ENCODE assay signal across 15 mouse cellular contexts in genomic region chr5:123117773-123118172, GRCm38 (mm10). TPM values are rescaled to one million over a fixed set of nuclear protein-coding genes. Genes with fewer than 3 reads are reported as not detected.
DNase-seq lines count a peak whose midpoint lies in the region; ATAC-seq lines count a peak whose summit lies in the region.
"Had no signal": no experiment of that assay in that cellular context is flagged by ENCODE, and none has a peak within 500 bp of the region (broad histone marks: within the 10 kb centered on the region; RNA-seq: fewer than 3 reads in every experiment).

No protein-coding gene starts in this region.

- no peaks in the 10 kb centered on the region for H3K27me3 ChIP-seq in kidney, embryonic 15.5 days
- H3K27me3 ChIP-seq in midbrain, embryonic 10.5 days (ENCODE audit: low read depth, poor library complexity, severe bottlenecking): no peaks in the 10 kb centered on the region
- H3K27me3 ChIP-seq: embryonic facial prominence, embryonic 13.5 days; heart, embryonic 15.5 days; midbrain, embryonic 13.5 days; Patski had no signal

- H3K9ac ChIP-seq in kidney, embryonic 15.5 days: no peak overlapping the region
- H3K9ac ChIP-seq: embryonic facial prominence, embryonic 13.5 days; heart, embryonic 15.5 days; midbrain, embryonic 13.5 days had no signal

- H3K27ac ChIP-seq in kidney, embryonic 15.5 days: no peak overlapping the region
- no peak overlapping the region for H3K27ac ChIP-seq in midbrain, embryonic 10.5 days (replicated peaks)
- H3K27ac ChIP-seq: embryonic facial prominence, embryonic 13.5 days; heart, embryonic 15.5 days; kidney, postnatal 0 days; left cerebral cortex, adult 2 months; macrophage; midbrain, embryonic 13.5 days had no signal

- no peaks in the 10 kb centered on the region for H3K36me3 ChIP-seq in kidney, embryonic 15.5 days
- H3K36me3 ChIP-seq in midbrain, embryonic 10.5 days: peaks cover 14% of the 10 kb centered on the region; the same call in 1 of the 2 replicates
- H3K36me3 ChIP-seq: heart, embryonic 15.5 days had no signal

- H3K4me2 ChIP-seq in kidney, embryonic 15.5 days: no peak overlapping the region
- H3K4me2 ChIP-seq: embryonic facial prominence, embryonic 13.5 days; heart, embryonic 15.5 days; midbrain, embryonic 13.5 days had no signal

- 81% methylated on average over 8 of the region's 8 CpGs for WGBS in kidney, embryonic 15.5 days
- WGBS in midbrain, embryonic 10.5 days: 85% methylated on average over 8 of the region's 8 CpGs

- 0 out of 2 replicates have a peak, but pooled peaks cover 3% of the 10 kb centered on the region for H3K9me3 ChIP-seq in kidney, embryonic 15.5 days (replicated peaks)
- no peaks in the 10 kb centered on the region; the same call in 1 of the 2 replicates for H3K9me3 ChIP-seq in midbrain, embryonic 10.5 days (replicated peaks)
- H3K9me3 ChIP-seq: embryonic facial prominence, embryonic 13.5 days; heart, embryonic 15.5 days; midbrain, embryonic 13.5 days had no signal

- ATAC-seq in kidney, embryonic 15.5 days (replicated peaks; ENCODE audit: low FRiP score): no peak
- ATAC-seq: midbrain, embryonic 13.5 days had no signal

- 0 out of 2 replicates have a peak, but pooled peaks cover 13% of the 10 kb centered on the region for H3K4me1 ChIP-seq in kidney, embryonic 15.5 days
- H3K4me1 ChIP-seq in midbrain, embryonic 10.5 days: peaks cover 15% of the 10 kb centered on the region
- H3K4me1 ChIP-seq: embryonic facial prominence, embryonic 13.5 days; heart, embryonic 15.5 days had no signal

- no peak overlapping the region for H3K4me3 ChIP-seq in kidney, embryonic 15.5 days (replicated peaks)
- H3K4me3 ChIP-seq in midbrain, embryonic 10.5 days: no peak overlapping the region
- H3K4me3 ChIP-seq: embryonic facial prominence, embryonic 13.5 days; heart, embryonic 15.5 days; left cerebral cortex, adult 2 months; midbrain, embryonic 13.5 days had no signal

- peak; percentile 52 for DNase-seq in kidney, adult 9 months
- peak; percentile 62 for DNase-seq in kidney, postnatal 14 days
- DNase-seq in kidney, postnatal 25 days: peak; percentile 70 to 77
- DNase-seq in lung, postnatal 14 days: peak; percentile 59
- DNase-seq in Muller cell, postnatal 12 days (ENCODE audit: inconsistent ontology term): no peak
- no peak for DNase-seq in midbrain, embryonic 10.5 days (ENCODE audit: low spot score)
- no peak for DNase-seq in cerebellum, postnatal 36 days

RNA-seq across cellular contexts. Expression of gene Rhof, which starts 14.7 kb away (rescaled TPM):
- 3.0 and 3.6 TPM in 2 replicates for polyA plus RNA-seq in kidney, embryonic 15.5 days (2015; fragmentation: Nextera tagmentation; extraction: Ambion mirVana)
- polyA plus RNA-seq in midbrain, embryonic 10.5 days (2016; fragmentation: Nextera tagmentation; extraction: Ambion mirVana): 1.4 and 1.9 TPM in 2 replicates

RNA-seq across cellular contexts. Expression of gene Setd1b, which starts 24.2 kb away (rescaled TPM):
- 11.0 and 11.1 TPM in 2 replicates for polyA plus RNA-seq in kidney, embryonic 15.5 days (2015; fragmentation: Nextera tagmentation; extraction: Ambion mirVana)
- polyA plus RNA-seq in midbrain, embryonic 10.5 days (2016; fragmentation: Nextera tagmentation; extraction: Ambion mirVana): 7.4 and 7.9 TPM in 2 replicates

RNA-seq across cellular contexts. Expression of gene Tmem120b, which starts 49.6 kb away (rescaled TPM):
- polyA plus RNA-seq in kidney, embryonic 15.5 days (2015; fragmentation: Nextera tagmentation; extraction: Ambion mirVana): 15.3 and 19.2 TPM in 2 replicates
- 10.3 and 10.4 TPM in 2 replicates for polyA plus RNA-seq in midbrain, embryonic 10.5 days (2016; fragmentation: Nextera tagmentation; extraction: Ambion mirVana)

RNA-seq across cellular contexts. Expression of gene Psmd9, which starts 51.4 kb away (rescaled TPM):
- polyA plus RNA-seq in kidney, embryonic 15.5 days (2015; fragmentation: Nextera tagmentation; extraction: Ambion mirVana): 82.5 and 90.5 TPM in 2 replicates
- 75.7 and 78.5 TPM in 2 replicates for polyA plus RNA-seq in midbrain, embryonic 10.5 days (2016; fragmentation: Nextera tagmentation; extraction: Ambion mirVana)

Comparison
In these comparisons a context has a peak if more than half of its experiments do, and no peak if none do; other contexts are left out.
1. DNase-seq: peak in kidney, adult 9 months (single experiment), kidney, postnatal 14 days (single experiment), kidney, postnatal 25 days (2 of 2) and lung, postnatal 14 days (single experiment); none in Muller cell, postnatal 12 days (single experiment), midbrain, embryonic 10.5 days (single experiment) and cerebellum, postnatal 36 days (0 of 2).